Mouse (Mus musculus) brain, embryonic 18.5 days (tissue): ENCODE data around the gene Gm8108.
"Not testable (repeated sequence)": the region's sequence is repeated elsewhere in the genome, so short reads cannot be mapped to it uniquely, and the experiment has no call there.

Experiments
- DNase-seq: peaks from one replicate; pipeline ENCODE4 v3.0.0-alpha.2; 2012; ENCODE audit warnings: low read depth, low spot score

The Gm8108 gene

DNA sequence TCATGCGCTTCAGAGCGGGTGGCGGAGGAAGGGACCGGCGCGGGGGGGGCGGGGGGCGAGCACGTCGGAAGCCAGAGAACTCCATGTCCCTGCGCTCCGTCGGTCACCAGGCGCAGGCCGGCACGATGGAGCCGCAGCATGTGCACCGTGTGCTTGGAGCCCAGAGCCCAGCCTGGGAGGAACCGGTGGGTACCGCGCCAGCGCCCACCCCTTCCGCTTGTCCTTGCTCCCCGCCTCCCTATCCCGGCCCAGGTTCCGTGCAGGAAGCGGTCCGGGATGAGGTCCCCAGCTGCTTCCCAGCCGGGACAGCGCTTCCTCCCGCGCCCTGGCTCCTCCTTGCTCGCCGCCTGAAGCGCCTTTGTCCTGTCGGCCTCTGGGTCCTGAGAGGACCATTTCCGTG, at the start of gene Gm8108:
Gm8108 (plus strand) TSS at position 101 of the 400 bp plus-strand sequence.
- DNase-seq, result not testable (repeated sequence)

DNA sequence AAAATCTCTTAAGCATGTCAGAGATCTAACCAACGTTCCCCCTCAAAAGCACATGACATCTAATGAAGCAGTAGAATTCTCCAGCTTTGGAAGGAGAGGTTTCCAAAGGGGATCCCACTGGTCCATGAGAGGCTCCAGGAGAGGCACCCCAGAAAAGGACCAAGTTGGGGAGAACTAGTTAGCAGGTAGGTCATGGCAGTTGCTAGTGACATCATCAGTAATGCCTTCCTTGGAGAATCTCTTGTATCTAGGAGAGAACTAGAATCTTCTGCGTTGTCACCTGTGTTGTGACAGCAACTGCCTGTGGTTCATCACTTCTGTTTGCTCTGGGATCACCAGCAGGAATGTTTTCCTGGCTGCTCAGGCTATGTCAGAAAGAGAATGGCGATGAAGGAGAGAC, 26.5 kb upstream of the Gm8108 start, which contains the start of gene Gm3115:
Gm3115 (plus strand) TSS at position 301 of the 400 bp plus-strand sequence.
- DNase-seq, result not testable (repeated sequence)

DNA sequence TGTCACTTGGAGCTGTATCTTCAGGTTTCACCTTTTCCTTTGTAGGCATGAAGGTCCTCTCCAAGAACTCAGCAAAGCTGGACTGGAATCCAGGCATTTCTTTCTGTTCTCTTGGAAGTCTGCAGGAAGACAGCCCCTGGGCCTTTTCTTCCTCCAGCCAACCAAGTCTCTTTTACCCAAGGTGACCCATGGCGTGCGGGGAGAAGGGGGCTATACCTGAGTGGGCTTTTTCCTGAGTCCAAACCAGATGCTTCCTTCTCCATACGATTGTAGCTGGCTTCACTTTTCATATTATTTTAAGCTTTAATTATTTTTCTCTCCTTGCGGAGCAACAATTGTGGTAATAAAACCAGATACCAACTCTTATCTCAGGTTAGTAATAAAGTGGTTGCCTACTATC, 31.3 kb downstream of the Gm8108 start:
- DNase-seq, result not testable (repeated sequence)

DNA sequence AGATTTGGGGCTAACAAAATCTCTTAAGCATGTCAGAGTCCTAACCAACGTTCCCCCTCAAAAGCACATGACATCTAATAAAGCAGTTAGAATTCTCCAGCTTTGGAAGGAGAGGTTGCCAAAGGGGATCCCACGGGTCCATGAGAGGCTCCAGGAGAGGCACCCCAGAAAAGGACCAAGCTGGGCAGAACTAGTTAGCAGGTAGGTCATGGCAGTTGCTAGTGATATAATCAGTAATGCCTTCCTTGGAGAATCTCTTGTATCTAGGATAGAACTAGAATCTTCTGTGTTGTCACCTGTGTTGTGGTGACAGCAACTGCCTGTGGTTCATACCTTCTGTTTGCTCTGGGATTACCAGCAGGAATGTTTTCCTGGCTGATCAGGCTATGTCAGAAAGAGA, 54.4 kb downstream of the Gm8108 start, which contains the start of gene Gm3127:
Gm3127 (plus strand) TSS at position 301 of the 400 bp plus-strand sequence.
- not testable (repeated sequence) for DNase-seq

DNA sequence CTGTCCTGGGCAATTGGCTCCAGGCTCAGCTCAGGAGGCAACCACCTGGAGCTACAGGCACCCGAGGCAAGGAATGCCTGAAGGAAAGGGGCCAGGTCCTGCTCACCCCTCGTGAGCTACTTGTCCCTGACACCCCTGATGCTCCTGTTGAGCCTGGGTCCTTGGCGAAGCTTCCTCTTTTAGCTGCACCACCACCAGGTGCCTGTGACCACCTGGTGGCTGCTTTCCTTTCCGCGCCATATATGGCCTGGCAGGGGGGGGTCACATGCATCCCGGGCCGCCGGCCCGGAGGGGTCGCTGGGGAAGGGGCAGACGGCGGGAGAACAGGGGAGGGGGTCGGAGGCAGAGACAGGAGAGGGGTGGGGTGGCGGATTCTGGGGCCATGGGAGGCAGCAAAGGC, 71.7 kb downstream of the Gm8108 start:
- not testable (repeated sequence) for DNase-seq
